Mouse (Mus musculus): ENCODE measurements around the gene Mrpl46. TPM values are rescaled to one million over a fixed set of nuclear protein-coding genes. Genes with fewer than 3 reads are reported as not detected.

Mrpl46 gene
- polyA plus RNA-seq, 1 experiment = 17.0 TPM

- H3K27ac ChIP-seq (ENCODE audit: insufficient read depth, low read depth, low read length) = no peak overlapping the region
- no peak for TF ChIP-seq POLR2A (IDR thresholded peaks at IDR 0.05; ENCODE audit: borderline replicate concordance, low read depth, low read length)
- TF ChIP-seq CTCF (IDR thresholded peaks at IDR 0.05; ENCODE audit: low read depth, low read length) = no peak
- H3K4me3 ChIP-seq (ENCODE audit: insufficient read depth, low read length) = no peak overlapping the region
- no peaks in the 10 kb centered on the region for H3K4me1 ChIP-seq (ENCODE audit: control insufficient read depth, insufficient read depth, low read length)
Measured at GRCm38 (mm10) chr7:78739351-78740000, 43.9 kb downstream of the Mrpl46 start.

- no peak within 1 kb of the TSS for H3K27ac ChIP-seq (ENCODE audit: insufficient read depth, low read depth, low read length)
- H3K4me3 ChIP-seq (ENCODE audit: insufficient read depth, low read length) = no peak within 1 kb of the TSS
- TF ChIP-seq CTCF (IDR thresholded peaks at IDR 0.05; ENCODE audit: low read depth, low read length) (no peak), POLR2A (IDR thresholded peaks at IDR 0.05; ENCODE audit: borderline replicate concordance, low read depth, low read length) (no peak)
Measured at GRCm38 (mm10) chr7:78737614-78738210, 45.6 kb downstream of the Mrpl46 start, which contains the start of gene Ntrk3. Gene Ntrk3, minus strand, starts transcription at chr7:78738012.

GRCm38 (mm10) chr7:78737196-78737595, 46.1 kb downstream of the Mrpl46 start:
- no peak overlapping the region for H3K27ac ChIP-seq (ENCODE audit: insufficient read depth, low read depth, low read length)
- TF ChIP-seq CTCF (IDR thresholded peaks at IDR 0.05; ENCODE audit: low read depth, low read length) (no peak), POLR2A (IDR thresholded peaks at IDR 0.05; ENCODE audit: borderline replicate concordance, low read depth, low read length) (no peak)
- H3K4me1 ChIP-seq (ENCODE audit: control insufficient read depth, insufficient read depth, low read length) = no peaks in the 10 kb centered on the region
- H3K4me3 ChIP-seq (ENCODE audit: insufficient read depth, low read length) = no peak overlapping the region

More at GRCm38 (mm10) chr7:78737614-78738210, 45.6 kb downstream of the Mrpl46 start, which contains the start of gene Ntrk3:
- H3K4me1 ChIP-seq (ENCODE audit: control insufficient read depth, insufficient read depth, low read length) = no peaks in the 10 kb centered on the region

- TF ChIP-seq CTCF (IDR thresholded peaks at IDR 0.05; ENCODE audit: low read depth, low read length) = no peak
- TF ChIP-seq POLR2A (IDR thresholded peaks at IDR 0.05; ENCODE audit: borderline replicate concordance, low read depth, low read length) = no peak
- H3K4me1 ChIP-seq (ENCODE audit: control insufficient read depth, insufficient read depth, low read length) = no peaks in the 10 kb centered on the region
- no peak overlapping the region for H3K4me3 ChIP-seq (ENCODE audit: insufficient read depth, low read length)
Measured at GRCm38 (mm10) chr7:78731391-78731790, 51.9 kb downstream of the Mrpl46 start.

More at GRCm38 (mm10) chr7:78731391-78731790, 51.9 kb downstream of the Mrpl46 start:
- no peak overlapping the region for H3K27ac ChIP-seq (ENCODE audit: insufficient read depth, low read depth, low read length)

Other genes starting within 250 kb of the Mrpl46 start
- gene Ntrk3, start 45.5 kb downstream of the Mrpl46 start, polyA plus RNA-seq (2012; ENCODE audit: insufficient read depth, insufficient read length, missing spikeins) = 0.27 TPM in 1 of 2 replicates, not detected in the other
- gene Mrps11, start 412 bp downstream of the Mrpl46 start, polyA plus RNA-seq (2012; ENCODE audit: insufficient read depth, insufficient read length, missing spikeins) = 19.4 and 21.5 TPM in 2 replicates
- gene Det1, start 63.7 kb upstream of the Mrpl46 start, polyA plus RNA-seq (2012; ENCODE audit: insufficient read depth, insufficient read length, missing spikeins) = 6.7 and 6.8 TPM in 2 replicates
- gene Aen, start 112.3 kb upstream of the Mrpl46 start, polyA plus RNA-seq (2012; ENCODE audit: insufficient read depth, insufficient read length, missing spikeins) = 12.8 and 14.6 TPM in 2 replicates
- gene Isg20, start 129.9 kb upstream of the Mrpl46 start, polyA plus RNA-seq (2012; ENCODE audit: insufficient read depth, insufficient read length, missing spikeins) = 9.1 and 12.4 TPM in 2 replicates

Data from bone marrow macrophage, adult 2 months (primary cell).